Mouse (Mus musculus) olfactory bulb, adult 2 months (tissue): Measurements from ENCODE around the gene Fry.

Source experiments
- CTCF ChIP-seq: fragments of 200-500 bp; IDR thresholded peaks from 2 replicates; pipeline ENCODE4 v1.5.1; 2012; ENCODE audit warnings: low read depth, mild to moderate bottlenecking, low read length, moderate library complexity; ENCODE audit not compliant: insufficient read depth
- POLR2A ChIP-seq: fragments of 200-500 bp; IDR thresholded peaks from 2 replicates; pipeline ENCODE4 v1.6.1; 2012; ENCODE audit warnings: mild to moderate bottlenecking, low read depth, low read length, moderate library complexity; ENCODE audit not compliant: insufficient read depth

DNA sequence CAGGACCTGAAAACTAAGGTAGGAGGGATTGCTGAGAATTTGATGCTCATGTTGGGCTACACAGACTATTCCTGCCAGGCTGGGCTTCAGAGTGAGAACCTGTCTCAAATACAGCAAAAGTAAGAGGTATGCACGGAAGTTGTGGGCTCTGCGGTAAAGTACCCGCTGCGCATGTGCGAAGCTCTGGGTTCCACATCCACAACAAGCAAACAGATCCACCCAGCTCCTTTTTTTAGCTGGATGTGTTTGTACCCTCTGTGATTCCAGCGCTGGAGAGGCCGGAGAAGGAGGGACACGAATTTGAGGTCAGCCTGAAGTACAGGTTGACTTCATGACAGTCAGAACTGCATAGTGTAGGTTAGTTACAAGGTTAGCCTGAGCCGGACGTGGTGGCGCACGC is 19.7 kb upstream of the Fry start:
- TF ChIP-seq CTCF (no peak), POLR2A (no peak)
